Mouse (Mus musculus) heart, embryonic 14.5 days (tissue): ENCODE data around the gene Zfp84. TPM values are rescaled to one million over a fixed set of nuclear protein-coding genes. Genes with fewer than 3 reads are reported as not detected.
A peak's percentile ranks its signal among the peaks of the same experiment; 100 is the strongest.

Source experiments
- ATAC-seq: fragments of 200-750 bp; cut with Nextera tagmentation; 2 replicates; pipeline ENCODE4 v1.8.0; 2017; ENCODE audit warnings: low read depth, moderate TSS enrichment; ENCODE audit not compliant: insufficient number of reproducible peaks, insufficient read depth, low FRiP score
- H3K27ac ChIP-seq, 2 experiments: fragments of 200-500 bp in 1 of 2; fragments of 300-500 bp in 1 of 2; sonication (generic) in 1 of 2; replicated peaks in 1 of 2; 2 replicates each; pipeline ENCODE4 v1.5.1; 2012 to 2014; ENCODE audit warnings: low read depth in 2 of 2, low read length in 2 of 2, control low read depth in 1 of 2, mild to moderate bottlenecking in 1 of 2, mixed read lengths in 1 of 2; ENCODE audit not compliant: control insufficient read depth in 1 of 2, insufficient read depth in 1 of 2
- H3K27me3 ChIP-seq: fragments of 300-500 bp; sonication (generic); 2 replicates; pipeline ENCODE4 v1.6.1; 2014; ENCODE audit warnings: mild to moderate bottlenecking, low read length, control low read depth; ENCODE audit not compliant: control insufficient read depth, insufficient read depth
- H3K36me3 ChIP-seq: fragments of 300-500 bp; sonication (generic); 2 replicates; pipeline ENCODE4 v1.6.1; 2014; ENCODE audit warnings: mild to moderate bottlenecking, control low read depth, low read length, mixed read lengths; ENCODE audit not compliant: control insufficient read depth, insufficient read depth
- H3K4me1 ChIP-seq, 2 experiments: fragments of 200-500 bp in 1 of 2; fragments of 300-500 bp in 1 of 2; sonication (generic) in 1 of 2; 2 replicates each; pipeline ENCODE4 v1.6.1; 2012 to 2014; ENCODE audit warnings: low read length in 2 of 2, control low read depth in 1 of 2, mixed read lengths in 1 of 2; ENCODE audit not compliant: control insufficient read depth in 2 of 2, insufficient read depth in 2 of 2
- H3K4me2 ChIP-seq: fragments of 300-500 bp; sonication (generic); 2 replicates; pipeline ENCODE4 v1.6.1; 2014; ENCODE audit warnings: mild to moderate bottlenecking, low read length
- H3K4me3 ChIP-seq, 2 experiments: fragments of 200-500 bp in 1 of 2; fragments of 300-500 bp in 1 of 2; sonication (generic) in 1 of 2; 2 replicates each; pipeline ENCODE4 v1.5.1; 2012 to 2014; ENCODE audit warnings: low read length in 2 of 2, mild to moderate bottlenecking in 2 of 2, control low read depth in 1 of 2, low read depth in 1 of 2, moderate library complexity in 1 of 2; ENCODE audit not compliant: control insufficient read depth in 1 of 2, insufficient read depth in 1 of 2
- H3K9ac ChIP-seq: fragments of 300-500 bp; sonication (generic); 2 replicates; pipeline ENCODE4 v1.6.1; 2014; ENCODE audit warnings: mild to moderate bottlenecking, low read length
- H3K9me3 ChIP-seq: fragments of 300-500 bp; sonication (generic); 2 replicates; pipeline ENCODE4 v1.6.1; 2016; ENCODE audit warnings: low read length, control low read depth; ENCODE audit not compliant: control insufficient read depth
- WGBS: fragments of 180-500 bp; shearing (Covaris S2); extraction: QIAGEN DNeasy Blood & Tissue Kit; methylation state at CpG from one replicate; pipeline ENCODE4 v1.1.7; 2014; 5-methylcytosine and 5-hydroxymethylcytosine counted together
- microRNA counts: library from miRNA; unstranded; fragments of <30 nt; microRNA quantifications from one replicate; lab custom pipeline; 2016
- microRNA-seq: library from miRNA; unstranded; fragments of <30 nt; microRNA quantifications from one replicate; pipeline ENCODE4, GENCODE M21; 2016
- polyA plus RNA-seq: library from polyadenylated mRNA; unstranded; fragments of >200 nt; fragmentation: Nextera tagmentation; extraction: Ambion mirVana; gene quantifications from 2 replicates; pipeline ENCODE4 v1.2.1, GENCODE M21; 2014

The Zfp84 gene
- polyA plus RNA-seq, 1 experiment from 2014 or later: 10.0 TPM

- H3K4me3 ChIP-seq: peak within 1 kb of the TSS; percentile 57 to 93
- peak within 1 kb of the TSS; percentile 86 for H3K9ac ChIP-seq
- under 1% methylated on average over 26 of the region's 26 CpGs for WGBS
- H3K36me3 ChIP-seq: 0 out of 2 replicates have a peak, but pooled peaks cover 3% of the 10 kb centered on the region
- peak; percentile 92 for ATAC-seq
- no peaks in the 10 kb centered on the region for H3K27me3 ChIP-seq
- peaks cover 3 to 31% of the 10 kb centered on the region in 2 experiments for H3K4me1 ChIP-seq
- H3K4me2 ChIP-seq: peak within 1 kb of the TSS; percentile 92
- no peaks in the 10 kb centered on the region for H3K9me3 ChIP-seq
- peak within 1 kb of the TSS; percentile 85 to 96 for H3K27ac ChIP-seq
Measured at GRCm38 (mm10) chr7:29815910-29816429, 47.6 kb downstream of the Zfp84 start, which contains the start of gene Zfp790. Zfp790 (plus strand) TSS chr7:29816114.

- no peaks in the 10 kb centered on the region for H3K9me3 ChIP-seq
- H3K9ac ChIP-seq: peak overlapping the region; percentile 78
- H3K4me1 ChIP-seq: peaks cover 3 to 31% of the 10 kb centered on the region in 2 experiments
- peak; percentile 46; the same call in 1 of the 2 replicates for ATAC-seq
- peak overlapping the region; percentile 75 to 83 for H3K4me3 ChIP-seq
- no peaks in the 10 kb centered on the region for H3K27me3 ChIP-seq
- H3K36me3 ChIP-seq: peaks cover 19% of the 10 kb centered on the region
- under 1% methylated on average over 12 of the region's 12 CpGs for WGBS
- H3K4me2 ChIP-seq: peak overlapping the region; percentile 85
- H3K27ac ChIP-seq: peak overlapping the region; percentile 65 to 80
Measured at GRCm38 (mm10) chr7:29818619-29819254, 50.4 kb downstream of the Zfp84 start.

- no peak overlapping the region for H3K4me2 ChIP-seq
- no peaks in the 10 kb centered on the region; a peak in 1 of 4 replicates for H3K4me1 ChIP-seq
- no peak overlapping the region for H3K27ac ChIP-seq
- 0 out of 2 replicates have a peak, but pooled peaks cover 4% of the 10 kb centered on the region for H3K9me3 ChIP-seq
- H3K9ac ChIP-seq: no peak overlapping the region
- no peak for ATAC-seq
- 90% methylated on average over 12 of the region's 12 CpGs for whole genome bisulfite sequencing
- H3K36me3 ChIP-seq: peaks cover 93% of the 10 kb centered on the region
- H3K27me3 ChIP-seq: no peaks in the 10 kb centered on the region
- H3K4me3 ChIP-seq: no peak overlapping the region
Measured at GRCm38 (mm10) chr7:29828001-29828400, 59.6 kb downstream of the Zfp84 start.

MicroRNA genes within 50 kb of the gene (microRNA counts, 519-probe panel; counts per million panel counts)
- microRNA mmu-miR-1964 (lab: Ali Mortazavi, UCI): 322 counts per million, percentile 70 among the panel's probes with 10 or more counts

Small RNAs within 50 kb of the gene (microRNA-seq; reads per million reads assigned to microRNA genes)
- gene Mir1964: 1.7 reads per million

Other genes with a start within 250 kb of the Zfp84 start
- gene Sipa1l3, start 249.9 kb upstream of the Zfp84 start, polyA plus RNA-seq: 3.0 and 3.4 TPM in 2 replicates
- gene Catsperg2, start 41.5 kb upstream of the Zfp84 start, polyA plus RNA-seq: not detected in 2 replicates
- gene Zfp30, start 15.4 kb downstream of the Zfp84 start, polyA plus RNA-seq: 6.5 and 6.6 TPM in 2 replicates
- gene Zfp790, start 47.6 kb downstream of the Zfp84 start, polyA plus RNA-seq: 10.4 and 12.0 TPM in 2 replicates
- gene Zfp940, start 85.1 kb downstream of the Zfp84 start, polyA plus RNA-seq: 1.8 and 2.3 TPM in 2 replicates
- 3.8 and 4.0 TPM in 2 replicates for gene Zfp420, start 91.4 kb downstream of the Zfp84 start, polyA plus RNA-seq
- 8.7 and 9.2 TPM in 2 replicates for gene Zfp27, start 138.0 kb downstream of the Zfp84 start, polyA plus RNA-seq
- 4.1 and 4.2 TPM in 2 replicates for gene Zfp383, start 139.7 kb downstream of the Zfp84 start, polyA plus RNA-seq
- 8.0 and 8.6 TPM in 2 replicates for gene Zfp74, start 185.5 kb downstream of the Zfp84 start, polyA plus RNA-seq
- gene Zfp568, start 215.4 kb downstream of the Zfp84 start, polyA plus RNA-seq: 23.7 and 27.4 TPM in 2 replicates